Mouse (Mus musculus): ENCODE data around the gene Rufy3.

GRCm38 (mm10) chr5:88561080-88561814 is 3.6 kb upstream of the Rufy3 start:
- TF ChIP-seq POLR2A (IDR thresholded peaks at IDR 0.05; ENCODE audit: borderline replicate concordance, extremely low read depth, low read depth, low read length) (no peak), CTCF (IDR thresholded peaks at IDR 0.05; ENCODE audit: insufficient read depth, low read length) (no peak)

Measured in lung, adult 2 months (tissue).